Mouse (Mus musculus): ENCODE measurements around the gene Naa60. TPM values are rescaled to one million over a fixed set of nuclear protein-coding genes. Genes with fewer than 3 reads are reported as not detected.
"Not testable (repeated sequence)": the region's sequence is repeated elsewhere in the genome, so short reads cannot be mapped to it uniquely, and the experiment has no call there.

Naa60 gene
- 24.5 to 61.7 TPM (median 26.2 TPM) in 3 replicates for total RNA-seq (2017)

DNA sequence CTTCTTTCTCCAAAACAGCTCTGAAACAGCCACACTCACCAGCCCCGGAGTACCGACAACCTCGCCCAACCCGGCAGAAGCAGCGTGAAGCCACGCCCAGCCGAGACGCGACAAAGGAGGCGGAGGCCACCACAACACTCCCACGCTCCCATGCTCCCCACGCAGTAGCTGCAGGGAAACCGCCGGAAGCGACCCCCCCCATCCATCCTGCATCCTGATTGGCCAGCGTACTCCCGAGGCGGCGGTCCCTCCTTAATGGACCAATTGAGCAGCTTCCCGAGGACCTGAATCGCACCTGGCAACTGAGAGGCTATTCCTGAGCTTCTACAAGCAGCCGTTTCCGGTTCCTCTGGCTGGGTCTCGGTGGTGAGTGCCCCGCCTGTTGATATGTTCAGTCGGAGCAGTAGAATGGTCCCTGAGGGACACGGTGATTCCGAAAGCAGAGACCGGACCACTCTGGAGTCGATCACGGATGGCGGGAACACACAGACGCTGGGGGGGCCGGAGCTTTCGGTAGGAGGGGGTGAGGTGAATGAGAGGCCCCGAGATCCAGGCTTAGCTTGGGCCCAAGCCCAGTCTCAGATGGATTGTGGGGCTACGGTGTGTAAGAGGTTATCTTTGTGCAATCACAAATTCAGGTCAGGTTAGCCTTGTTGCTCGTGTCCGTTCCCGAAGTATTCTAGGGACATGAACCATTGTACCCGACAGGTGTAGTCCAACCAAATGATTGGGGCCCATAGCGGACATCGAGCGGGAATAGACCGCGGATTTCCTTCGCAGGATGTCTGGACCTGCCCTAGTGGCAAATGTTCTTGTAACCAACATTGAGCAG, at the start of gene Naa60:
Gene Naa60, plus strand, starts transcription at position 160 of the 832 bp plus-strand sequence.
- peak; percentile 88 for ATAC-seq (replicated peaks; ENCODE audit: insufficient number of reproducible peaks, low FRiP score, low TSS enrichment, poor library complexity, severe bottlenecking)

DNA sequence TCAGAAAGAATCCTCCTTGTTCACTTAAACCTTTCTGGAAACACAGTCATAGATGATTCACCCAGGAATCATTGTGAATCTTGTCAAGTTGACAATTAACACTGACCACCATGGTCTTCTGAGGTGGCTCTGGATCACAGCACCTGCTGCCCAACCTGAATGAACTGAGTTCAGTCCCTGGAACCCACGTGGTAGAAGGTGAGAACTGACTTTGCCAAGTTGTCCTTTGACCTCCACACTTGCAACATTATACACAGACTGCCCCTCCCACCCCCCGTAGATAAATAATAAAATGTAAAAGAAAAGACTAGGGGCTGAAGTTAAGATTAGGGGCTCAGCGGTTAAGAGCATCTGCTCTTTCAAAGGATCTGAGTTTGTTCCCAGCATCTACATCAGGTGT, 44.2 kb upstream of the Naa60 start:
- ATAC-seq (replicated peaks; ENCODE audit: insufficient number of reproducible peaks, low FRiP score, low TSS enrichment, poor library complexity, severe bottlenecking) = no peak

DNA sequence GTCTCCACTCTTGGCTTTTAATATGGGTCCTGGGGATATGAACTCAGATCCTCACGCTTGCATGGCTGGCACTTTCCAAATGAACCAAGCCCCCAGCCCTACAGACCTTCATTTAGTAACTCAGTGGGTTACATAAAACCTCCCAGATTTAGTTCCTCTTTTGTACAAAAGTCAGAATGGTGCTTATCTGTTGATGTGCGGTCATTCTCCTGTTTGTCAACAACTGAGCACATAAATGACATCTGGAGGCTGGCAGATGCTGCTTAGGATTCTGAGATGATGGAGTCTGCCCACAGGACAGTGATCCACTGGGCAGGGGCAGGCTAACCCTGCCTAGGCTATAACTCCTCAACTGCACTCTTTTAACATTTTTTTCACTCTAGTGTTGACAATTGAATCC, 42.4 kb upstream of the Naa60 start:
- no peak for ATAC-seq (replicated peaks; ENCODE audit: insufficient number of reproducible peaks, low FRiP score, low TSS enrichment, poor library complexity, severe bottlenecking)

DNA sequence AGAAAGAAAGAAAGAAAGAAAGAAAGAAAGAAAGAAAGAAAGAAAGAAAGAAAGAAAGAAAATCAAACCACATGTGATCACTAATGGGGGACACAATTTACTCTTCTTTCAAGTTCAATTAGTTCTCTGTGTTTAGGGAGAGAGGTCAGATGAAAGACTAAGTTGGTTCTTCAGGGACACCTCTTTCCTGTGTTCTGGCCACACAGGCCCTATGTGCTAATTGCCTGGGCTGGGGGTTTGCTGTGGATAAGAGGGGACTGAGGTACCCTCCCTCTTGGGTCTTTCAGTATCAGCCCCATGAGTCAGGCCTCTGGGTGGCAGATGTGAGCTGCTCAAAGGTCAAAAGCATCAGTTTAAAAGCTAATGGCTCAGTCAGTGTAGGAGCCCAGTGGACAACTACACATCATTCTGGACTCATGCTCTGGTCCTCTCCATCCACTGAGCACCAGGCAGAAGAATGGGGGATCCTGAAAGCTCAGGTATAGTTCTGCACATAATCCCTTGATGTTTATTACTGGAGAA, 41.5 kb upstream of the Naa60 start, which contains the start of gene Olfr15:
Gene Olfr15, plus strand, starts transcription at position 291 of the 522 bp plus-strand sequence.
- no peak for ATAC-seq (replicated peaks; ENCODE audit: insufficient number of reproducible peaks, low FRiP score, low TSS enrichment, poor library complexity, severe bottlenecking)

DNA sequence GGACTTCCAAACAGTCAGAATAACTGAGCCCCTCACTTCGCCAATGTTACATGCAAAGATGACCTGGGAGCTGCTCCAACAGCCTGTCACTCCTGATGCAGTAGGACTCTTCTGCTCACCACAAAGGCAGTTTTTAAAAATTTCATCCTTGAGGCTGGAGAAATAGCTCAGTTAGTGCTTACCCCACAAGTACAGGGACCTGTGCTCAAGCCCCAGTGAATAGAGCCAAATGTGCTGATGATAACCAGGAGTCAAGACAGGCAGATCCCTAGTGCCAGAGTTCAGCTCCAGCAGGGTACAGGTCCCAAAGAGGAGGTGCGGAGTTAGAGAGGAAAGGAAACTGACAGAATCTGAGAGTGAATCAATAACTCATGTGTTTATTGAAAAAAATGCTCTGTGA, 36.7 kb upstream of the Naa60 start:
- no peak for ATAC-seq (replicated peaks; ENCODE audit: insufficient number of reproducible peaks, low FRiP score, low TSS enrichment, poor library complexity, severe bottlenecking)

DNA sequence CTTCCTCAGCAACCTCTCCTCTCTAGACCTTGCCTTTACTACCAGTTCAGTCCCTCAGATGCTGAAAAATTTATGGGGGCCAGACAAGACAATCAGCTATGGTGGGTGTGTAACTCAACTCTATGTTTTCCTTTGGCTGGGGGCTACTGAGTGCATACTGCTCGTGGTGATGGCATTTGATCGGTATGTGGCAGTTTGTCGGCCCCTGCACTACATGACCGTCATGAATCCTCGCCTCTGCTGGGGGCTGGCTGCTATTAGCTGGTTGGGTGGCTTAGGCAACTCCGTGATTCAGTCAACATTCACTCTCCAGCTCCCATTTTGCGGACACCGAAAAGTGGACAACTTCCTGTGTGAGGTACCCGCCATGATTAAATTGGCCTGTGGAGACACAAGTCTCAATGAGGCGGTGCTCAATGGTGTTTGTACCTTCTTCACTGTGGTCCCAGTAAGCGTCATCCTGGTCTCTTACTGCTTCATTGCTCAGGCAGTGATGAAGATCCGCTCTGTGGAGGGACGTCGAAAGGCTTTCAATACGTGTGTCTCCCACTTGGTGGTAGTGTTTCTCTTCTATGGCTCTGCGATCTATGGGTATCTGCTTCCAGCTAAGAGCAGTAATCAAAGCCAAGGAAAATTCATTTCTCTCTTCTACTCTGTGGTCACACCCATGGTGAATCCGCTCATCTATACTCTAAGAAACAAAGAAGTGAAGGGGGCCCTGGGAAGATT, 32.9 kb upstream of the Naa60 start:
- no peak for ATAC-seq (replicated peaks; ENCODE audit: insufficient number of reproducible peaks, low FRiP score, low TSS enrichment, poor library complexity, severe bottlenecking)

DNA sequence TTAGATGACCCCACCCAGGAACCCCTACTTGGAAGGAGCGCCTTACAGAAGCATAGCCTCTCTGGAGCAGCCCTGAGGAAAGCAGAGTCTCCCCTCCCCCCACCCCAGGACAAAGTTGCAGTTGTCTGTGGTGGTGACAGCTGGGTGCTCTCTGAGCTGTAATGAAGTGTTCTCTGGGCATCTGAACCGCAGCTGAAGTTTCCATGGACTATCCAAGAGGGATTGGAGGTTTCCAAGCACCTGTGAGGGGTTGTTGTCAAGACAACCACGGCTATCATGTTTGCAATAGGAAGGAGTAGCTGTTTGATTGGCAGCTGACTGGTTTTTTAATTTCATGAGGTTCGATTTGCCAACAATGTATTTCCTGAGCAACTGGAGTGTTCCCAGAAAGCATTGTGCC, 29.2 kb upstream of the Naa60 start:
- ATAC-seq (replicated peaks; ENCODE audit: insufficient number of reproducible peaks, low FRiP score, low TSS enrichment, poor library complexity, severe bottlenecking) = no peak

DNA sequence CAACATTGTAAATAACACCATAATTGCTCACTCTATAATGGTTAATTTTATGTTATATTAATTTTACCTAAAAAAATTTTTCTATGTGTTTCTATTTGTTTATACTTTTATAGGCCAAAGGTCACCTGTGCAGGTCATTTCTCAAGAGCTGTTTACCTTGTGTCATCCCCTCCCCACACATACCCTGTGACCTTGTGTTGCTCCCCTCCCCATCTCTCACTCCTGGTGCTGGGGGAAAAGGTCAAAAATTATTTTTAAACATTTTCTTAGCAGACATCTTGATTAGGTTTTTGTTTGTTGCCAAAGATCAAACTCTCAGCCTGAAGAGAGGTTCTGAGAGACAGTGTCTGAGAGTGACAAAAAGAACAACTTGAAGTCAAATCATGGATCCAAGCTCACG, 28.4 kb upstream of the Naa60 start:
- ATAC-seq (replicated peaks; ENCODE audit: insufficient number of reproducible peaks, low FRiP score, low TSS enrichment, poor library complexity, severe bottlenecking) = no peak

DNA sequence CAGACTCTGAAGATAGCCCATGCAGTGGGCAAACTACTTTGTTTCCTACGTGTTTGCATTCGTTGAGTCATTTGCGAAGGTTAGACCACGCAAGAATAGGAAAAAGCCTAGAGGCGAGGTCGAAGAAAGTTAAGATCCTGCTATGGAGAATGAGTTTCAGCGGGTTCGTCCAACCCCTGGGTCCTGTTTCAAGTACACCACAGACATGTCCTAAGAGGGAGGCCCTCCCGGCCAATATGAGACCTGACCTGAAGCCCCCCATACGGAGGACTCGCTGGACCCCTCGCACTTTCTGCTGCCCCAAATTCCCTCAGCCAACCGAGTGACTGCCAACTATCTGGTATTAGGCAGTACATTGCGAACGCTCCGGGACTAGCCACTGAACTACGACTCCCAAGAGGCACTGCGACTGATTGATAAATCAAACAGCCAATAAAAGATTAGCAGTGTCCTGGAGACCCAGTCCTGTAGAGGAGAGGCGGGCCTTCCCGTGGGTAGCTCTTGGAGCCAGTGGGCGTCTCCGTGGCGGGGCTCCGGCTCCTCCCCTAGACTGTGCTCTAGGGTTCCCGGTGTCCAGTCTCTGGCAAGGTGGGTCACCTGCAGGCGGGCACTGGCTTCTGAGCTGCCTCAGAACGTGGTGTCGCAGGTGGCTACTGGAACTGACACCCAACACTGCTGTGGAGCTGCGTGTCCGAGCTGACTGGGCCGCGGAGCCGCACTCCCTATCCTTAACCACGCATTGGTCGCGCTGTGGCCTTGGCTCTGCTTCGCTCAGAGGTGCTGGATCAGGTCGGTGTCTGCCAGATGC, 25.3 kb upstream of the Naa60 start, which contains the start of gene Zfp174:
Gene Zfp174, plus strand, starts transcription at position 558 of the 808 bp plus-strand sequence.
- ATAC-seq (replicated peaks; ENCODE audit: insufficient number of reproducible peaks, low FRiP score, low TSS enrichment, poor library complexity, severe bottlenecking) = peak; percentile 100

DNA sequence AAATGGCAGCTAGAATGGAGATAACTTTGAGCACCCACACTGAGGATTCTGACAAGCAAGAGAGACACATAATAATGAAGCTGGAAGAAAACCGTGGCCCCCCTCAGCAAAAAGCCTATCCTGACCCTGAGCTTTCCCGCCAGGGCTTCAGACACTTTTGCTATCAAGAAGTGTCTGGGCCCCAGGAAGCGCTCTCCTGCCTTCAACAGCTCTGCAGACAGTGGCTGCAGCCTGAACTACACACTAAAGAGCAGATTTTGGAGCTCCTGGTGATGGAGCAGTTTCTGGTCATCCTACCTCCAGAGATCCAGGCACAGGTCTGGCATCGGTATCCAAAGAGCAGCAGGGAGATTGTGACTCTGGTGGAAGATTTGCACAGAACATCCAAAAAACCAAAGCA, 24.3 kb upstream of the Naa60 start:
- ATAC-seq (replicated peaks; ENCODE audit: insufficient number of reproducible peaks, low FRiP score, low TSS enrichment, poor library complexity, severe bottlenecking) = no peak

DNA sequence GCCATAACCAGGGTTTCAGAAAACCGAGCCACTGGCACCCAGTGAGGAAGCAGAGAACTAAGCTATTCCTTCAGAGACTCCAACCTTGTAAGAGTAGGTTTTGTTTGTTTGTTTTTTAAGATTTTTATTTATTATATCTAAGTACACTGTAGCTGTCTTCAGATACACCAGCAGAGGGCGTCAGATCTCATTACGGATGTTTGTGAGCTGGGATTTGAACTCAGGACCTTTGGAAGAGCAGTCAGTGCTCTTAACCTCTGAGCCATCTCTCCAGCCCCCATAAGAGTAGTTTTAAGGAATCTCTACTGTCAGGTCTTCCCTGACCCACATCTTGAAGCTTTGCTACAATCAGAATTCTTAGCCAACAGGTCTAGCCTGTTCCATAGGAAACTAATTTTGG, 23.8 kb upstream of the Naa60 start:
- ATAC-seq (replicated peaks; ENCODE audit: insufficient number of reproducible peaks, low FRiP score, low TSS enrichment, poor library complexity, severe bottlenecking) = no peak

DNA sequence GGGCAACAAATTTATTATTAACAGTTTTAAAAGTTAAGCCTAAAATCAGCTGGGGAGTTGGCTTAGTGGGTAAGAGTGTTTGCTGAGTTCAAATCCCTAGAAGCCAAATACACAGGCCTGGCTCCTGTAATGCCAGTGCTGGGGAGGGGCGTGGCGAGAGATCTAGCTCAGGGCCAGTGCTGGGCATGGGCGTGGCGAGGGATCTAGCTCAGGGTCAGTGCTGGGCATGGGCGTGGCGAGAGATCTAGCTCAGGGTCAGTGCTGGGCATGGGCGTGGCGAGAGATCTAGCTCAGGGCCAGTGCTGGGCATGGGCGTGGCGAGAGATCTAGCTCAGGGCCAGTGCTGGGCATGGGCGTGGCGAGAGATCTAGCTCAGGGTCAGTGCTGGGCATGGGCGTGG, 20.9 kb upstream of the Naa60 start:
- ATAC-seq (replicated peaks; ENCODE audit: insufficient number of reproducible peaks, low FRiP score, low TSS enrichment, poor library complexity, severe bottlenecking) = not testable (repeated sequence)

DNA sequence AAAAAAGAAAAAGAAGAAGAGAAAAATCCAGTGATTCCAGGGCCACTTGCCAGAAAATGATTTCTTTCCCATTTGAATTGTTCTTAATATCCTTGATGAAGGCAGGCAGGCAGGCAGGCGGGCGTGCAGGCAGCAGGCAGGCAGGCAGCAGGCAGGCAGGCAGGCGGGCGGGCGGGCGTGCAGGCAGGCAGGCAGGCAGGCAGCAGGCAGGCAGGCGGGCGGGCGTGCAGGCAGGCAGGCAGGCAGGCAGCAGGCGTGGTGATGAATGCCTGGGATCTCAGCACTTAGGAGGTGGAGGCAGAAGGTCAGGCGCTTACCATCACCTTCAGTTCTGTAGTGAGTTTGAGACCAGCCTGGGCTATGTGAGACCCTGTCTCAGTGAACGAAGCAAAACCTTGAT, 19.6 kb upstream of the Naa60 start:
- ATAC-seq (replicated peaks; ENCODE audit: insufficient number of reproducible peaks, low FRiP score, low TSS enrichment, poor library complexity, severe bottlenecking) = no peak

DNA sequence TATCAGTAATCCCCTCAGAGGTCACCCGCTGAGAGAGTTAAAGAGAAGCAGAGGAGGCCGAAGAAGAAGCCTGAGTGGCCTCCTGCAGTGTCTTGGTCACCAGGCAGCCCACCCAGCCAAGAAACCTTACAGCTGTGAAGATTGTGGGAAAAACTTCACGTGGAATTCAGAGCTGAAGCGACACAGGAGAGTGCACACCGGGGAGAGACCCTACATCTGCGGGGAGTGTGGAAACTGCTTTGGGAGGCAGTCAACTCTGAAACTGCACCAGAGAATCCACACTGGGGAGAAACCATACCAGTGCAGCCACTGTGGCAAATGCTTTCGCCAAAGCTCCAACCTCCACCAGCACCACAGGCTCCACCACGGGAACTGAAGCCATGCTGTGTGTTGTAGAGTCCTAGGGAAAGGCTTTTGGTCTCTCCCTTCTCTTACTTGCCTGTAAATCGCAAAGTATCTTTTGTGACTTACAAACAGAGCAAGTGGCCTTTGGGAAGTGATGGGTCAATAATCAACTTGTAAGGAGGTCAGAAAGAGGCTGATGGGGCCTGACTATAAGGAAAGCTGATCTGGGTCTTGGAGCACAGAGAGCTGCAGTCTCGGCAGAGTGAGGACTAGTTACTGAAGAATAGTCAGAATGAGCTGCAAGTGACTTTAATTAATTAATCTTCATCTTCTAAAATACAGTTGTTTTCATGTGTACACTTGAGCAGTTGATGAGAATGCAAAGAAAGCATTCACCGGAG, 17.6 kb upstream of the Naa60 start:
- no peak for ATAC-seq (replicated peaks; ENCODE audit: insufficient number of reproducible peaks, low FRiP score, low TSS enrichment, poor library complexity, severe bottlenecking)

DNA sequence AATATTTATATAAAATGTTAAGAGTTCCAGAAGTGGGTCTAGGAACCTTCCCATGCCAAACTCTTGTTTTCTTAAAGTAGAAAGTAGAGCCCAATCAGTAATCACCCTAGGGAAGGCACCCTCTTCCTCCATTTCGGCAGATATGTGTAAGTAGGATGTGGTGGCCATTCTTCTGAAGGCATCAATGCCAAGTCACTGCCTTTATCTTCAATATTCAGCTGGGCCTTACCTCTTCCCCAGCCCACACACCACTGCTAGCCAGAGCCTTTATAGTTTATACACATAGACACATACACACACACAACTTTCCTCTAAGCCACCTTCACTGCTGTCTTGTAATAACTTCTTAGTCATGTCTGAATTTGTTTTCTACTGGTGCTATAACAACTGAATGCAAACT, 16.4 kb upstream of the Naa60 start:
- no peak for ATAC-seq (replicated peaks; ENCODE audit: insufficient number of reproducible peaks, low FRiP score, low TSS enrichment, poor library complexity, severe bottlenecking)

DNA sequence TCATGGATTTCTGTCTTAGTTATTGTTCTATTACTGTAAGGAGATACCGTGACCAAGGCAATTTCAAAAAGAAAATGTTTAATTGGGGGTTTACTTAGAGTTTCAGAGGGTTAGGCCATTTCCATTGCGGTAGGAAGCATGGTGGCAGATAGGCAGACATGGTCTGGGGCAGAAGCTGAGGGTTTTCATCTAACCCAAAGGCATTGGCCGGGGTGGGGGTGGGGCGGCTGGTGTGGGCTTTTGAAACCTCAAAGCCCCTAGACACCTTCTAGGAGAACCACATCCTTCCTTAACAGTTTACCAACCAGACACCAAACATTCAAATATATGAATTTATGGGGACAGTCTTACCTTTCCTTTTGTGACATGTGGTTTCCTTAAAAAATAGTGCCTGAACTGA, 12.9 kb upstream of the Naa60 start:
- no peak for ATAC-seq (replicated peaks; ENCODE audit: insufficient number of reproducible peaks, low FRiP score, low TSS enrichment, poor library complexity, severe bottlenecking)

DNA sequence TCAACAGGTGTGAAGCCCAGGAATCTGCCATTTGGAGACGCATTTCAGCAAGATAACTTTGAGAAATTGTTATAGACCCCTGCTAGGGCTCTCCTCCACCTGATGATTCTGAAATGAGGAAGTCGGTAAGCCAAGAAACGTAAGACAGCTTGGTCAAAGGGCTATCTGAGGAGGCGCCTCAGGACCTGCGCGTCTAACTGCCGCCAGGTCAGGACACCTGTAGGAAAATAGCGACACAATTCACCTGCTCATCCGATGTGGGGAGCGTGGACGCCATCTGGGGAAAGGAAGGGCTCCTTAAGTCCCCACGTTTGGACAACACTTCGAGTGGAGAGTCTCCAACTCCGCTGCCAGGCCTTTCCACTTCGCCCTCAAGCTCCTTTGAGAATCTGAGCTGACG, 360 bp upstream of the Naa60 start:
- ATAC-seq (replicated peaks; ENCODE audit: insufficient number of reproducible peaks, low FRiP score, low TSS enrichment, poor library complexity, severe bottlenecking) = 0 out of 2 replicates have a peak, but pooled peaks have one; percentile 14

DNA sequence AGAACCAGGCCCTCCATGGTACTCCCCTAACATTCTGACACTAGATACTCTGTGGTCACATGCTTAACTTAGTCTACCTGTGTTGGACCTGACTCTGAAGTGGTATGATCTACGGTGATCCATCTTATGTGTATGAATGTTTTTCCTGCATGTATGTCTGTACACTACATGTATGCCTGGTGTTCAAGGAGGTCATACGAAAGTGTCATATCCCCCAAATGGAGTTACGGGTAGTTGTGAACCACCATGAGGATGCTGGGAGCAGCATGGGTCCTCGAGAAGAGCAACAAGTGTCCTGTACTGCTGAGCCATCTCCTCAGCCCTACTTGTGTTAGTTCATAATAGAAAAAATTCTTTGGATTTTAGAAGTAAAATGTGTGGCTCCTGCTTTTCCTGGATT, 4.2 kb downstream of the Naa60 start:
- ATAC-seq (replicated peaks; ENCODE audit: insufficient number of reproducible peaks, low FRiP score, low TSS enrichment, poor library complexity, severe bottlenecking) = no peak

All from monocyte, adult 5-6 weeks (primary cell).